Mouse (Mus musculus) liver, embryonic 14.5 days (tissue): ENCODE data around the gene Ferd3l. TPM values are rescaled to one million over a fixed set of nuclear protein-coding genes. Genes with fewer than 3 reads are reported as not detected.

Experiments used
- ATAC-seq: fragments of 200-750 bp; cut with Nextera tagmentation; 2 replicates; pipeline ENCODE4 v1.8.0; 2017; ENCODE audit warnings: moderate number of reproducible peaks, mild to moderate bottlenecking, moderate library complexity; ENCODE audit not compliant: insufficient read depth
- DNase-seq, 3 experiments: peaks; one replicate each; pipeline ENCODE4 v3.0.0-alpha.2; 2012 to 2013; ENCODE audit warnings: low read depth in 3 of 3, low spot score in 3 of 3
- H3K27ac ChIP-seq: fragments of 300-500 bp; sonication (generic); 2 replicates; pipeline ENCODE4 v1.5.1; 2014; ENCODE audit warnings: moderate library complexity, mild to moderate bottlenecking, control low read depth, inconsistent platforms
- H3K27me3 ChIP-seq: fragments of 300-500 bp; sonication (generic); 2 replicates; pipeline ENCODE4 v1.6.1; 2014; ENCODE audit warnings: mild to moderate bottlenecking, low read length, moderate library complexity; ENCODE audit not compliant: control insufficient read depth, insufficient read depth
- H3K36me3 ChIP-seq: fragments of 300-500 bp; sonication (generic); replicated peaks from 2 replicates; pipeline ENCODE4 v1.6.1; 2014; ENCODE audit warnings: low read depth; ENCODE audit not compliant: control insufficient read depth, insufficient read depth
- H3K4me1 ChIP-seq, 2 experiments: fragments of 200-500 bp in 1 of 2; fragments of 300-500 bp in 1 of 2; sonication (generic) in 1 of 2; replicated peaks; 2 replicates each; pipeline ENCODE4 v1.6.1; 2012 to 2014; ENCODE audit warnings: antibody characterized with exemption in 1 of 2, inconsistent platforms in 1 of 2, low read length in 1 of 2; ENCODE audit not compliant: control insufficient read depth in 2 of 2, insufficient read depth in 2 of 2
- H3K4me2 ChIP-seq: fragments of 300-500 bp; sonication (generic); 2 replicates; pipeline ENCODE4 v1.6.1; 2014; ENCODE audit warnings: low read depth, mild to moderate bottlenecking, control low read depth, moderate library complexity
- H3K4me3 ChIP-seq, 2 experiments: fragments of 200-500 bp in 1 of 2; fragments of 300-500 bp in 1 of 2; sonication (generic) in 1 of 2; 2 replicates each; pipeline ENCODE4 v1.5.1; 2012 to 2014; ENCODE audit warnings: low read depth in 2 of 2, low read length in 2 of 2, mild to moderate bottlenecking in 2 of 2, control low read depth in 1 of 2, inconsistent platforms in 1 of 2, moderate library complexity in 1 of 2; ENCODE audit not compliant: insufficient read depth in 1 of 2
- H3K9ac ChIP-seq: fragments of 300-500 bp; sonication (generic); replicated peaks from 2 replicates; pipeline ENCODE4 v1.6.1; 2014; ENCODE audit warnings: mild to moderate bottlenecking, control low read depth, moderate library complexity
- H3K9me3 ChIP-seq: fragments of 300-500 bp; sonication (generic); 2 replicates; pipeline ENCODE4 v1.6.1; 2016; ENCODE audit warnings: low read length, mixed read lengths; ENCODE audit not compliant: control insufficient read depth
- CTCF ChIP-seq: IDR thresholded peaks from 2 replicates; pipeline ENCODE4 v1.5.1; 2016; ENCODE audit warnings: antibody characterized with exemption, low read depth, control low read depth
- EP300 ChIP-seq: IDR thresholded peaks from 2 replicates; pipeline ENCODE4 v1.6.1; 2016; ENCODE audit warnings: antibody characterized with exemption, low read depth
- WGBS: fragments of 180-500 bp; shearing (Covaris S2); extraction: QIAGEN DNeasy Blood & Tissue Kit; methylation state at CpG from one replicate; pipeline ENCODE4 v1.1.7; 2014; ENCODE audit not compliant: insufficient replicate concordance; 5-methylcytosine and 5-hydroxymethylcytosine counted together
- polyA plus RNA-seq, 2 experiments: library from polyadenylated mRNA; depleted of rRNA in 1 of 2; stranded (reverse) in 1 of 2; unstranded in 1 of 2; fragments of >200 nt; fragmentation: Nextera tagmentation in 1 of 2; extraction: Ambion mirVana in 1 of 2; gene quantifications; 2 replicates each; pipeline versions ENCODE4 v1.2.1 to v1.2.3; 2012 to 2014

The Ferd3l gene
- polyA plus RNA-seq, 2 experiments: not detected

DNA sequence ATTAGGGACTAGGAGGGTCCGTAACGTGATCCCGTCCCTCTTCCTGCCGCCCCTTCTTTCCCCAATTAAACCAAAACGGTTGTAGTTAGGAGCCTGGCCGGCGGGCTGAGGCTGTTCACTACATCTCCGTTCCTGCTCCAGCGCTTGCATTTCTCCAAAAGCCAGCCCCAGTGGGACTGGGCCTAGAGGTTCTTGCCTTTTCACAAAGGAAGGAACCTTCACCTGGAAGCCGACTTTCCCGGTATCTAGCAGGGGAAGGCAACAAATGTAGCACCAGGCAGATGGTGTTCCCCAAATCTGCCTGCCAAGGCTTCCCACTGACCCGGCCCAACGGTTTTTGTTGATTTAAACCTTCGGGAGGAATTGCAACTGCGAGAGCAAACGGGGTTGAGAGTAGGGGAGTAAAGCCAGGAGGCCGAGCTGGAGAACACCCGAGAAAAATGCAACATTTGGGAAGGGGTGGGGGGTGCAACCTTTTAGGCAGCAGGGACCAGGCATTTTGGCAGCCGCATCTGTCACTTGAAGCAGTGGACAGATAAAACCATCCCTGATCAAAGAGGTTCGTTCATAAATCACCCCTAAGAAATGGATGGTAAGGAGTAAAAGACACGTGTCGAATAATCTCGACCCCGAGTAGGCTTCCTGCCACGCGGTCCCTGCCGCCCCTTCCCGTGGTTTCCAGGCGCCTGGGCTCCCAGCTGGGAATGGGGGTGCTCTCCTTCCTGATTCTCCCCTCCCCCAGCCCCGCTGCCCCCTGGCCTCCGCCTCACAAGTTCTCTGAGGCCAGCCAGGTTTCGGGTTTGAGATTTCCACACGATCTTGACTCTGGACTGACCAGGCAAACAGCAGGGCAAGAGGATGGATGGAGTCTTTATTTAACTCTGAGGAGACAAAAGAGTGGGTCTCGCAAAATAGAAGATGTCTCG is 38.5 kb downstream of the Ferd3l start:
- Histone ChIP-seq H3K4me3 (no peak overlapping the region), H3K9ac (no peak overlapping the region), H3K27ac (no peak overlapping the region), H3K36me3 (no peaks in the 10 kb centered on the region), H3K27me3 (peaks cover 73% of the 10 kb centered on the region), H3K4me1 (no peaks in the 10 kb centered on the region), H3K9me3 (no peaks in the 10 kb centered on the region), H3K4me2 (no peak overlapping the region)
- no peak for TF ChIP-seq EP300
- ATAC-seq (no peak), DNase-seq (no peak)
- WGBS: 1% methylated on average over 35 of the region's 35 CpGs

DNA sequence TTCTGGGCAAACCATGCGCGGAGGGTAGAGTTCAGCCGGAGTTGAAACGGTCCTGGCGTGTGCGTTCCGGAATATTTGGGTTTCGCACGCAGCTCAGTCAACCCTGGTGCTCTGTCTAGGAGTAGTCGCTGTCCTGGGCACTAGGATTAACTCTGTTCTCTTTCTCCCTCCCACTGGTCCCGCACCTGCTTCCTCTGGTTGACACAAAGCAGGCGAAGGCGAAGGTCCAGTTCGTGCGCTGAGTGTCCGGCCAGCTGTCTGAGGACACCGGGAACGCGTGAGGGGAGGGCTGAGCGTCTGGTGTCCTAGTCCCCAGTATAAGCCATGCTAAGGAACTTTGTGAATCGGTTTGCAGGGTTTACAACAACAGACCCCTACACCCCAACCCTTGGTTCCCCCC is 39.3 kb downstream of the Ferd3l start:
- peak overlapping the region in 1 of 2 experiments; percentile 13; a peak in 1 of 4 replicates for H3K4me3 ChIP-seq
- H3K9me3 ChIP-seq: no peaks in the 10 kb centered on the region
- no peaks in the 10 kb centered on the region for H3K4me1 ChIP-seq
- no peak overlapping the region for H3K27ac ChIP-seq
- DNase-seq (no peak), ATAC-seq (no peak)
- peaks cover 66% of the 10 kb centered on the region for H3K27me3 ChIP-seq
- WGBS: 2% methylated on average over 21 of the region's 21 CpGs
- H3K9ac ChIP-seq: no peak overlapping the region
- TF ChIP-seq EP300: no peak
- no peak for TF ChIP-seq CTCF
- H3K36me3 ChIP-seq: no peaks in the 10 kb centered on the region
- no peak overlapping the region for H3K4me2 ChIP-seq

DNA sequence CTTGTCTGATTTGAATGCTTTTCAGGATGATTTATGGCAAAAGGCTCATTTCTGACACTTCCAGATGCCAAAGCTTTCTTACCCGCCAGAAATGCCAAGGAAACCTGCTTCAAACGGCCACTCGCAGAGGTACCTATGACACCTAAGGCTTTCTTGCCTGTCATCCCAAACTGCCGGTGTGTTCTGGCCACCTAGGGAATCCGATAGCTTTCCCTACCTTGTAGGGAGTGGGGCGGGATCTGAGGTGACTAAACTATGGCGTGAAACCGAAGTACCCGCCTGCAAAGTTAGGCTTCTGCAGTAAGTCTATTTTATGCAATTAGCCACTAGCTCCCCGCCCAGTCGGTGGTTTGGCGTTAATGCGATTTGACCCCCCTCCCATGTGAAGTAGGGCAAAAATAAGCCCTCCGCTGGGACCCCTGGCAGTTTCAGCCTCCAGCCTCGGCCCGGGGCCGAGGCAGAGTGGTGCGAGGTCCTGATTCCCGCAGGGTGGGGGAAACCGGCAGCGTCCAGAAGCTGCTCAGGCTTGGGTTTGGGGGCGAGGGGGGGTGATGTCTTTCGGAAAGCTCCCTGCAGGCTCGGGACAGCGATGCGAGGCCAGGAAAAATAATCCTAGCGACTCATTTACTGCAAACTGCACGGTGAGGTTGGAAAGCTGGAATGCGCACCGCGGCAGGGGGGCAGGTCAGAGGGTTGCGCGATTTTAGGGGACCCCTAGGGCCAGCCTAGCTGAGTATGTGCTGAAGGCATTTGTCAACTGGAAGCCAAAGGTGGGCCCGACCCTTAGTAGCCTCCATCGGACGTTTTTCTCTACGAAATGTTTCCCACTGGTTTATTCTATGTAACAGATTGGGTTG is 40.0 kb downstream of the Ferd3l start:
- no peak for DNase-seq
- Histone ChIP-seq H3K9ac (no peak overlapping the region), H3K4me1 (no peaks in the 10 kb centered on the region), H3K27me3 (peaks cover 59% of the 10 kb centered on the region), H3K36me3 (no peaks in the 10 kb centered on the region), H3K27ac (no peak overlapping the region), H3K4me2 (no peak overlapping the region), H3K9me3 (no peaks in the 10 kb centered on the region), H3K4me3 (no peak overlapping the region)
- no peak for TF ChIP-seq CTCF
- TF ChIP-seq EP300: no peak
- WGBS: 2% methylated on average over 37 of the region's 37 CpGs
- no peak for ATAC-seq

DNA sequence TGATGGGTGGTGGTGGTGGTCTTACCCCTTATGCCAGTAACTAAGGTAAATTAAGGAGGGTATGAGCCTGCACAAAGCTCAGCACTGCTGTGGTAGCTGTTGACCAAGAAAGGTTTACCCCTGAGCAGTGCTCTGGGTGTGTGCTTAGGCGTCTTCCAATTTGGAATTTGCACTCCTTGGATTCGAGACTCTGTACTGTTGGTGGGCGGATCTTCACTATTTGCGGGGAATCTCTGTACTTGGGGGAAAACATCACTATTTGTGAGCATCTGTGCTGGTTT is 40.6 kb downstream of the Ferd3l start:
- H3K27me3 ChIP-seq: peaks cover 53% of the 10 kb centered on the region
- 14% methylated on average over 4 of the region's 4 CpGs for WGBS

More for the DNA sequence above, 40.6 kb downstream of the Ferd3l start:
- no peak for DNase-seq
- Histone ChIP-seq H3K9me3 (no peaks in the 10 kb centered on the region), H3K4me1 (no peaks in the 10 kb centered on the region), H3K27ac (no peak overlapping the region), H3K4me2 (no peak overlapping the region), H3K9ac (no peak overlapping the region), H3K36me3 (no peaks in the 10 kb centered on the region), H3K4me3 (no peak overlapping the region)
- no peak for ATAC-seq
- TF ChIP-seq EP300 (no peak), CTCF (no peak)

Other genes with a start within 250 kb of the Ferd3l start
- gene Twist1, start 29.2 kb downstream of the Ferd3l start, polyA plus RNA-seq (2012; rRNA removed): 0.50 and 0.63 TPM in 2 replicates
- gene Twist1, start 29.2 kb downstream of the Ferd3l start, polyA plus RNA-seq (2014; fragmentation: Nextera tagmentation; extraction: Ambion mirVana): 0.06 and 0.09 TPM in 2 replicates